Mouse (Mus musculus) ES-E14 (cell line): ENCODE data around the gene Klhl26.

ENCODE experiments used
- CHD2 ChIP-seq: IDR thresholded peaks from 2 replicates; pipeline ENCODE4 v1.6.1; 2014; ENCODE audit warnings: mild to moderate bottlenecking, low read depth, low read length, inconsistent platforms
- HCFC1 ChIP-seq: IDR thresholded peaks from 2 replicates; pipeline ENCODE4 v1.6.1; 2012; ENCODE audit warnings: low read length, inconsistent platforms, borderline replicate concordance; ENCODE audit not compliant: insufficient read depth
- MAFK ChIP-seq: IDR thresholded peaks from 2 replicates; pipeline ENCODE4 v1.6.1; 2014; ENCODE audit warnings: mild to moderate bottlenecking, low read depth, low read length, inconsistent platforms; ENCODE audit not compliant: insufficient read depth
- ZC3H11A ChIP-seq: IDR thresholded peaks from 2 replicates; pipeline ENCODE4 v1.6.1; 2012; ENCODE audit warnings: low read depth, mild to moderate bottlenecking, inconsistent platforms, low read length, borderline replicate concordance
- ZNF384 ChIP-seq: IDR thresholded peaks from 2 replicates; pipeline ENCODE4 v1.6.1; 2012; ENCODE audit warnings: low read depth, low read length, inconsistent platforms

DNA sequence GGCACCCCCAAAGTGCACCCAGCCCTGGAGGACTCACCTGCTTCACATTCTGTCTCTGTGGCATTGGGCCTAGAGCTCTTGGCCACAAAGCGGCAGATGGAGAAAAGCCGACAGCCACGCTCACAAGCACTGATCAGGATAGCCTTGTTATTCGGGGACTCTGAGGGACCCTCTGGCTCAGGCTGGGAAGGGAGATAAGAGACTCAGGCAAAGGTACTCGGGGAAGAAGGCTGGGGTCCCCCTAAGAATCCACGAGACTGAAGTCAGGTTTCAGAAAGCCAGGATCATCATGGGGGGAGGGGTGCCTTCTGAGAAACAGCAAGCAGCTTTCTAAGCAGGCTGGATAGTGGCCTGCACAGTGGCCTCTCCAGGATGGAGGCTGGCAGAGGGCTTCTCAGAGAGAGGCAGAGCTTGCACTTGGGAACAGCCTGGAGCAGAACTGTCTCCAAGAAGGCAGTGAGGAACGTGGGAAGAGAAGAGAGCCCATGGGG is 9.5 kb upstream of the Klhl26 start:
- no peak for TF ChIP-seq HCFC1
- TF ChIP-seq ZNF384: no peak
- no peak for TF ChIP-seq ZC3H11A
- TF ChIP-seq CHD2: no peak
- no peak for TF ChIP-seq MAFK
